ENCODE assay signal across 8 mouse cellular contexts in genomic region chr1:171287136-171288081, GRCm38 (mm10). TPM values are rescaled to one million over a fixed set of nuclear protein-coding genes. Genes with fewer than 3 reads are reported as not detected.
A peak's percentile ranks its signal among the peaks of the same experiment; 100 is the strongest.
DNase-seq lines count a peak whose midpoint lies in the region; ATAC-seq and TF ChIP-seq lines count a peak whose summit lies in the region.

TSS of gene Usp21 (minus strand) at chr1:171287991.

- peak; percentile 80 for DNase-seq in WW6 (ENCODE audit: low read depth, low spot score)
- DNase-seq in cerebellum, postnatal 4 days (ENCODE audit: low spot score in 2 of 2), result peak; percentile 93 to 94
- peak; percentile 97 for DNase-seq in gastrocnemius, adult 2 months
- DNase-seq in hindbrain, postnatal 0 days (ENCODE audit: low spot score), result peak; percentile 97
- peak; percentile 93 to 94 for DNase-seq in left cerebral cortex, adult 2 months (ENCODE audit: extremely low spot score in 1 of 2, low spot score in 2 of 2)
- DNase-seq in right cerebral cortex, adult 2 months (ENCODE audit: low spot score in 2 of 2), result peak; percentile 95 to 96
- peak; percentile 93 for DNase-seq in urinary bladder, postnatal 14 days (ENCODE audit: low spot score)

- H3K27ac ChIP-seq in gastrocnemius, adult 2 months, result peak within 1 kb of the TSS; percentile 92
- peak within 1 kb of the TSS; percentile 95 for H3K27ac ChIP-seq in hindbrain, postnatal 0 days
- peak within 1 kb of the TSS; percentile 97 for H3K27ac ChIP-seq in left cerebral cortex, adult 2 months

- no peak for TF ChIP-seq CTCF in gastrocnemius, adult 2 months (IDR thresholded peaks at IDR 0.05)
- no peak for TF ChIP-seq CTCF in hindbrain, postnatal 0 days (IDR thresholded peaks at IDR 0.05; ENCODE audit: low read depth)
- TF ChIP-seq CTCF in left cerebral cortex, adult 2 months (IDR thresholded peaks at IDR 0.05), result no peak; the same call in 1 of the 2 replicates

- no peaks in the 10 kb centered on the region for H3K27me3 ChIP-seq in hindbrain, postnatal 0 days (ENCODE audit: insufficient read depth, low read length)

- ATAC-seq in hindbrain, postnatal 0 days, result peak; percentile 96
- peak; percentile 99 for ATAC-seq in megakaryocyte, adult 5-6 weeks (ENCODE audit: poor library complexity, severe bottlenecking)

- no peaks in the 10 kb centered on the region for H3K9me3 ChIP-seq in hindbrain, postnatal 0 days (ENCODE audit: low read length)

- peaks cover 6% of the 10 kb centered on the region; the same call in 1 of the 2 replicates for H3K4me1 ChIP-seq in hindbrain, postnatal 0 days (ENCODE audit: insufficient read depth, low read length)

- WGBS in hindbrain, postnatal 0 days, result under 1% methylated on average over 49 of the region's 49 CpGs

- peak within 1 kb of the TSS; percentile 75 for H3K4me2 ChIP-seq in hindbrain, postnatal 0 days (ENCODE audit: low read depth, low read length)

- H3K9ac ChIP-seq in hindbrain, postnatal 0 days (replicated peaks; ENCODE audit: low read length), result peak within 1 kb of the TSS; percentile 92

- intact Hi-C loops in gastrocnemius, adult 2 months (cut with DNase I), result loop anchor here (2.0 to 10.0 kb wide), 2 partner anchors 17 to 173 kb away; partner anchors contain the start of genes B4galt3 and Cfap126
- intact Hi-C loops in left cerebral cortex, adult 2 months (cut with DNase I), result no loop called here

- peak within 1 kb of the TSS; percentile 92 for H3K4me3 ChIP-seq in gastrocnemius, adult 2 months
- H3K4me3 ChIP-seq in hindbrain, postnatal 0 days (ENCODE audit: low read length), result peak within 1 kb of the TSS; percentile 78
- peak within 1 kb of the TSS; percentile 86 for H3K4me3 ChIP-seq in left cerebral cortex, adult 2 months

- H3K36me3 ChIP-seq in hindbrain, postnatal 0 days (ENCODE audit: insufficient read depth, low read length), result peaks cover 32% of the 10 kb centered on the region; the same call in 1 of the 2 replicates

RNA-seq across cellular contexts. Expression of gene Usp21, which starts in this region (rescaled TPM):
- 10 to 100 TPM; 15.8 to 18.7 TPM for total RNA-seq in gastrocnemius, adult 2 months (2021)
- 48.6 and 58.7 TPM in 2 replicates for total RNA-seq in hindbrain, postnatal 0 days (2014; rRNA removed)
- 71.7 and 73.3 TPM in 2 replicates for polyA plus RNA-seq in hindbrain, postnatal 0 days (2015; fragmentation: Nextera tagmentation; extraction: Ambion mirVana)
- total RNA-seq in left cerebral cortex, adult 2 months (2021), result 10 to 100 TPM; 59.8 to 65.7 TPM
- 41.1 and 41.9 TPM in 2 replicates for total RNA-seq in megakaryocyte, adult 5-6 weeks (2015)
- total RNA-seq in megakaryocyte, adult 5-6 weeks (2017), result 20.2 and 28.9 TPM in 2 replicates

Comparison
In these comparisons a context has a peak if more than half of its experiments do, and no peak if none do; other contexts are left out.
1. Peak in every context shown above with its lines: DNase-seq, ATAC-seq, H3K4me3 ChIP-seq and H3K27ac ChIP-seq.